Mouse (Mus musculus) liver, postnatal 0 days (tissue): ENCODE results near the gene Slc35b4. TPM values are rescaled to one million over a fixed set of nuclear protein-coding genes. Genes with fewer than 3 reads are reported as not detected.
A peak's percentile ranks its signal among the peaks of the same experiment; 100 is the strongest.

ENCODE experiments used
- ATAC-seq: fragments of 200-750 bp; cut with Nextera tagmentation; 2 replicates; pipeline ENCODE4 v1.8.0; 2017; ENCODE audit warnings: mild to moderate bottlenecking, moderate library complexity
- DNase-seq: peaks from one replicate; pipeline ENCODE4 v3.0.0-alpha.2; 2016
- H3K27ac ChIP-seq: fragments of 300-500 bp; sonication (generic); 2 replicates; pipeline ENCODE4 v1.5.1; 2014; ENCODE audit warnings: antibody characterized with exemption, moderate library complexity, mild to moderate bottlenecking, low read depth
- H3K27me3 ChIP-seq: fragments of 300-500 bp; sonication (generic); 2 replicates; pipeline ENCODE4 v1.6.1; 2014; ENCODE audit warnings: low read length, control low read depth, mixed read lengths; ENCODE audit not compliant: insufficient read depth
- H3K36me3 ChIP-seq: fragments of 300-500 bp; sonication (generic); replicated peaks from 2 replicates; pipeline ENCODE4 v1.6.1; 2014; ENCODE audit warnings: mild to moderate bottlenecking, control low read depth, low read length, moderate library complexity, mixed read lengths; ENCODE audit not compliant: insufficient read depth
- H3K4me1 ChIP-seq: fragments of 300-500 bp; sonication (generic); 2 replicates; pipeline ENCODE4 v1.6.1; 2014; ENCODE audit warnings: antibody characterized with exemption, mild to moderate bottlenecking, control low read depth; ENCODE audit not compliant: insufficient read depth
- H3K4me2 ChIP-seq: fragments of 300-500 bp; sonication (generic); 2 replicates; pipeline ENCODE4 v1.6.1; 2014; ENCODE audit warnings: low read depth, mild to moderate bottlenecking, low read length, moderate library complexity, mixed read lengths
- H3K4me3 ChIP-seq: fragments of 300-500 bp; sonication (generic); 2 replicates; pipeline ENCODE4 v1.5.1; 2014; ENCODE audit warnings: low read depth, low read length
- H3K9ac ChIP-seq: fragments of 300-500 bp; sonication (generic); replicated peaks from 2 replicates; pipeline ENCODE4 v1.6.1; 2014; ENCODE audit warnings: mild to moderate bottlenecking, moderate library complexity
- H3K9me3 ChIP-seq: fragments of 300-500 bp; sonication (generic); 2 replicates; pipeline ENCODE4 v1.6.1; 2016; ENCODE audit warnings: mild to moderate bottlenecking, control low read depth, low read length, mixed read lengths
- CTCF ChIP-seq: sonication (generic); IDR thresholded peaks from 2 replicates; pipeline ENCODE4 v1.5.1; 2016; ENCODE audit warnings: antibody characterized with exemption, low read depth
- EP300 ChIP-seq: IDR thresholded peaks from 2 replicates; pipeline ENCODE4 v1.6.1; 2016; ENCODE audit warnings: antibody characterized with exemption, low read depth, mild to moderate bottlenecking
- WGBS: fragments of 180-500 bp; shearing (Covaris S2); extraction: QIAGEN DNeasy Blood & Tissue Kit; methylation state at CpG from one replicate; pipeline ENCODE4 v1.1.7; 2014; ENCODE audit not compliant: insufficient replicate concordance; 5-methylcytosine and 5-hydroxymethylcytosine counted together
- polyA plus RNA-seq: library from polyadenylated mRNA; unstranded; fragments of >200 nt; fragmentation: Nextera tagmentation; extraction: Ambion mirVana; gene quantifications from 2 replicates; pipeline ENCODE4 v1.2.1, GENCODE M21; 2015

The Slc35b4 gene
- 13.4 and 15.6 TPM in 2 replicates for polyA plus RNA-seq

DNA sequence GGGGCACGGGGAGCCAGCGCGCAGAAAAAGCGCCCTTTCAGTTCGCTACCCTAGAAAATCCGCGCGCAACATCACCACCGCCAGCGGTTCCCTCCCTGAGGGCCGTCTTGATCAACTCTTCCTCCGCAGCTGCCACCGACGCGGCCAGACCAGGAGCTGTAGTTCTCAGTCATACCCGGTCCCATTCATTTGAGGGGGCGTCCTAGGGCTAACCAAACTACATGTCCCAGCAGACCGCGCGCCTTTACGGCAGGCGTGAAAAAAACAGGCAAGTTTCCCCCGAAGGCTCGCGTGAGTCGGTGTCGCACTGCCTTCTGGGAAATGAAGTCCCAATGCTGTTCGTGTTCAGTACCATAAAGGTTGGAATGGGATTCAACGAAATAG is at the start of gene Slc35b4:
Slc35b4 (minus strand) TSS at position 248 of the 384 bp plus-strand sequence.
- 0 out of 2 replicates have a peak, but pooled peaks have one; percentile 13 for TF ChIP-seq CTCF
- no peak for TF ChIP-seq EP300
- under 1% methylated on average over 29 of the region's 29 CpGs for WGBS
- DNase-seq: peak; percentile 93

DNA sequence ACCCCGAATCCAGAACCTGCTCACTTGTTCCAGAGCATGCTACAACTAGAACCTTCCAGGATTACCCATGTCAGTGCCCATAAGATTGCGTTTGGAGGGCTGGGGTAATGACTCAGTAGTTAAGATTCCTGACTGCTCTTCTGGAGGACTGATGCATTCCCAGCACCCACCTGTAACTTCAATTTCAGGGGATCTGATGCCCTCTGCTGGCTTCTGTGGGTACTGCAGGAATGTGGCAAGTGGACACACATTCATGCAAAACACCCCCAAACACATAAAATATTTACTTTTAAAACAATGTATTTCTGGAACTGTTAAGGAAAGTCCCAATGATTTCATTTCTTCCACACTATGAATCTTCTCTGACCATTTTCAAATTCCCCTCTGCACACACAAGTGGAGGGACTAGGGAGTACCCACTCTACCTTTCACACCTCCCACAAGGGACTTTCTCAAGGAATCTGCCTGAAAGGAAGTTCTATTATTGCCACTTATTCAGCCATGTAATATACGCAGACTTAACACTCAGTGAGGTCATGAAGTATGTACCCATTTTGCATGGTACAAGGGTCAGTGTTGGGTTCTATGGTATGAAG is 48.2 kb upstream of the Slc35b4 start:
- no peak overlapping the region for H3K27ac ChIP-seq
- ATAC-seq (no peak), DNase-seq (no peak)
- H3K4me3 ChIP-seq: no peak overlapping the region
- peak; percentile 55 for TF ChIP-seq CTCF
- no peak for TF ChIP-seq EP300
- WGBS: 85% methylated on average over 3 of the region's 3 CpGs
- H3K9ac ChIP-seq: no peak overlapping the region
- H3K9me3 ChIP-seq: 0 out of 2 replicates have a peak, but pooled peaks cover 2% of the 10 kb centered on the region
- H3K4me1 ChIP-seq: no peaks in the 10 kb centered on the region
- no peaks in the 10 kb centered on the region for H3K36me3 ChIP-seq
- H3K27me3 ChIP-seq: no peaks in the 10 kb centered on the region
- H3K4me2 ChIP-seq: no peak overlapping the region

More for the DNA sequence above, at the start of gene Slc35b4:
- peak within 1 kb of the TSS; percentile 89 for H3K27ac ChIP-seq
- H3K4me3 ChIP-seq: peak within 1 kb of the TSS; percentile 77
- no peaks in the 10 kb centered on the region; the same call in 1 of the 2 replicates for H3K9me3 ChIP-seq
- peak; percentile 96 for ATAC-seq
- 0 out of 2 replicates have a peak, but pooled peaks cover 3% of the 10 kb centered on the region for H3K36me3 ChIP-seq
- H3K4me1 ChIP-seq: peaks cover 30% of the 10 kb centered on the region
- peak within 1 kb of the TSS; percentile 80 for H3K4me2 ChIP-seq
- H3K9ac ChIP-seq: peak within 1 kb of the TSS; percentile 80
- H3K27me3 ChIP-seq: no peaks in the 10 kb centered on the region

DNA sequence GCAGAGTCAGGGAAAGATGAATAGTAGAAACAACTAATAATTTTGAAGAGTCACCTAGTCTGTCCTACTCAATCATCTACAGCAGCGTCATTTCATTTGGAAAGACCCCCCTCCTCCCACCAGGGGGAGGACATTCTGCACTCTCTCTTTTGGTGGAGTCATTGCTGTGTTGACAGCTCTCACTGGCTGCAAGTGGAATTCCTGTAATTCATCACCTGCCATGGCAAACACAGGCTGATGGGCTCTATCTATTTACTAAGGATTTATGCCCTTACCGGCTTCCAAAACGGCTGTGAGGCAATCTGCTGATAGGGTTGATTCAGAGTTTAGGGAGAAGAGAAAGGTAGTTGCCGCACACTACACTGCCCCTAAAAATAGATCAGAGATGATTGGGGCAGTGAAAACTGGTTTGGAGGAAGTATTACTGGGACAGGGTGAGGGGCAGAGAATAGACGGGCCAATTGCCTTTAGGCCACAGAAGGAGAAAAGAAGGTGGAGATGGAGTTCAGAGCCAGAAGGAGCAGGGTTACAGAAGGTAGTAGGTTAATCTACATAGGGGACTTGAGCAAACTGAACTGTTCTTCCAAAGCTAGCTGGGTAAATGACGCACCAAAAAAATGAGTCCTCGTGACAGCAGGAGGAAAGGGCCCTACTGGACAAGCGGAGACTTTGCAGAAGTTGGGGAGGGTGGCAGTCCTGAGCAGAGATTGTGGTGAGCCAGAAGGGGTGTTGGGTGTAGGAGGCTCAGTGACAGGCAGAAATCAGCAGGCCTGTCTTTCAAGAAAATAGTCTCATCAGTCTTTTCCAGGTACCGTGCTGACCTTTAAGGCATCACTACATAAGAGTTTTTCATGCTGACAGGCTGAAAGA is 39.8 kb upstream of the Slc35b4 start:
- WGBS: 26% methylated on average over 9 of the region's 9 CpGs
- no peak overlapping the region for H3K27ac ChIP-seq
- TF ChIP-seq CTCF (no peak), EP300 (no peak)
- no peaks in the 10 kb centered on the region for H3K27me3 ChIP-seq
- DNase-seq: no peak
- no peaks in the 10 kb centered on the region for H3K36me3 ChIP-seq
- no peak overlapping the region for H3K4me3 ChIP-seq
- ATAC-seq: no peak
- H3K9ac ChIP-seq: no peak overlapping the region
- H3K4me2 ChIP-seq: no peak overlapping the region
- no peaks in the 10 kb centered on the region for H3K4me1 ChIP-seq
- no peaks in the 10 kb centered on the region for H3K9me3 ChIP-seq

DNA sequence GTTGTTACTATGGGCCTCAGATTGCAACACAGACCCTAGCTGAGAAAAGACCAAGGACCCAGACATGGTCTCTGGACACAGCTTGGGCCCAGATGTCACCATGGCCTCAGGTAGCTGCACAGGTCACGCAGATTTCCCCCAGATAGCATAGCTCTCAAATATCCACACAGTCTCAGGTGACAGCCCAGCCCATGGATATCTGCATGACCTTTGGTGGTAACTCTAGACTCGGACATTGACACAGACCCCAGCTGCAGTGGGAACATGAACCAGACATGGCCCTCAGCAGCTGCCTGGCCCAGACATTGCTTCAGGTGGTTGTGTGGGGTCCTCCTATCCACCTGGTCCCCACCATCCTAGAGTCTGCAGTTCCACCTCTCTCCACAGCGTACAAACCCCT is 28.8 kb upstream of the Slc35b4 start:
- no peak for ATAC-seq

DNA sequence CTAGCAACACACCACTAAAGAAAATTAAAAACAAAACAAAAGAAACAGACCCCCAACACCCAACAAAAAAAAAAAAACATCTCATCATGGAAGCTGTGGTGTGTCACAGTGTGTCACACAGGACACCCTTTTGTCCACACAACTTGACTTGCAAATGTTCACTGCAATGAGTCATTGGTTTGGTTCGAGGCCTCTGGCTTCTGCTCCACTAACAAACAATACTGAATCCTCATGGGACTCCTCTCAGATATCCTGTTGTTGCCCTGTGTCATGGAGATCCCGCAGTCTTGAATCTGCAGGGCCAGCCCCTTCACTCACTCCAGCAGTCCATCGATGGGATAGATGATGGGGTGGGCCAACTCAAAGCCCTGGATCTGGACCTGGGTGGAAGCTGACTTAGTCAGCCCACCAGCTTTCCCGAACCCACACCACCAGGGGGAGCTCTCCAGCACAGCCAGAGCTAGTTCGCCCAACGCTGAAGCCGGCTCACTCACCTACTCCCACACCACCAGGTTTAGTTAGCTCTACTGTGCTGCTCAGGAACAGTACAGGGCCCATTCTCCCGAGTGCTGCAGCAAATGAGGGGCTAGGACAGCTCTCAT is 28.2 kb upstream of the Slc35b4 start:
- TF ChIP-seq EP300 (no peak), CTCF (peak; percentile 51)
- H3K27me3 ChIP-seq: no peaks in the 10 kb centered on the region
- no peak overlapping the region for H3K27ac ChIP-seq
- DNase-seq (peak; percentile 52), ATAC-seq (no peak)
- no peaks in the 10 kb centered on the region for H3K4me1 ChIP-seq
- no peaks in the 10 kb centered on the region for H3K9me3 ChIP-seq
- no peak overlapping the region for H3K9ac ChIP-seq
- no peaks in the 10 kb centered on the region for H3K36me3 ChIP-seq
- H3K4me2 ChIP-seq: no peak overlapping the region
- 59% methylated on average over 8 of the region's 8 CpGs for WGBS
- H3K4me3 ChIP-seq: no peak overlapping the region

More for the DNA sequence above, 28.8 kb upstream of the Slc35b4 start:
- WGBS: 75% methylated on average over 3 of the region's 3 CpGs
- no peak overlapping the region for H3K9ac ChIP-seq
- no peak for DNase-seq
- no peak overlapping the region for H3K4me2 ChIP-seq
- H3K36me3 ChIP-seq: no peaks in the 10 kb centered on the region
- TF ChIP-seq CTCF (no peak), EP300 (no peak)
- no peak overlapping the region for H3K4me3 ChIP-seq
- H3K9me3 ChIP-seq: no peaks in the 10 kb centered on the region
- no peaks in the 10 kb centered on the region for H3K27me3 ChIP-seq
- H3K4me1 ChIP-seq: no peaks in the 10 kb centered on the region
- no peak overlapping the region for H3K27ac ChIP-seq

DNA sequence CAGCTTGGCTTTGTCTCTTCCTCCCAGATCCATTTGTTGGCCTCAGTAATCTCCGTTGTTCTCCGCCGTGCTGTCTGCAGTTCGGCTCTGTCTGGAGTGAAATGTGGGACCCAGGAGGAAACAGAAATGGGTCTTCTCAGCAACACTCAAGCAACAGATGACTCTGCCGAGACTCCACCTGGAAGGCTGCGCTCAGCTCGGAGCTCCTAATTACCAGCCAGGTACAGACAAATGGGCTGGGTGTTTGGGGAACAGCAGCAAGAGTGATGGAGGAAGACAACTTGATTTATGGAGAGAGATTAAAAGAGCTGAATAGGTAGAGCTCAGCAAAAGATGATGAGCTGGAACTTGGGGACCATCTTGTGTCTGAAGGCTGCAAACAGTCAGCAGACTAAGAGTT is 26.6 kb upstream of the Slc35b4 start:
- no peak overlapping the region for H3K4me2 ChIP-seq
- TF ChIP-seq CTCF (no peak), EP300 (no peak)
- H3K27ac ChIP-seq: no peak overlapping the region
- no peaks in the 10 kb centered on the region for H3K36me3 ChIP-seq
- ATAC-seq: no peak
- H3K4me1 ChIP-seq: no peaks in the 10 kb centered on the region
- no peaks in the 10 kb centered on the region for H3K27me3 ChIP-seq
- H3K4me3 ChIP-seq: no peak overlapping the region
- WGBS: 70% methylated on average over 7 of the region's 7 CpGs
- H3K9ac ChIP-seq: no peak overlapping the region
- H3K9me3 ChIP-seq: no peaks in the 10 kb centered on the region
- DNase-seq: no peak
